Mouse (Mus musculus) mature B cell (primary cell): Measurements from ENCODE around the gene Gnaz.

ENCODE experiments used
- in situ Hi-C: fragments of 300-500 bp; cut with MboI; formaldehyde crosslinking; loops from 2 replicates; pipeline ENCODE4 v1.14.3; 2019

Gene Gnaz

GRCm38 (mm10) chr10:75062621-75063020 is 95.6 kb downstream of the Gnaz start:
- in situ Hi-C loops: loop anchor here (5.0 kb wide), 1 partner anchor 90 kb away; no protein-coding TSS in a partner anchor

- in situ Hi-C loops: loop anchor here (5.0 kb wide), 1 partner anchor 89 kb away; no protein-coding TSS in a partner anchor
Observed at GRCm38 (mm10) chr10:75063301-75063965, 96.5 kb downstream of the Gnaz start.

GRCm38 (mm10) chr10:75065691-75066090 is 98.7 kb downstream of the Gnaz start:
- in situ Hi-C loops: no loop called here
